Mouse (Mus musculus) heart, embryonic 11.5 days (tissue): ENCODE measurements at regions not wholly inside any gene's neighbourhood (a gene's known extent, or its start where the extent isn't known, plus 50 kb on each side); places are given as distances from the start of the nearest gene placed in this dataset.
A peak's percentile ranks its signal among the peaks of the same experiment; 100 is the strongest.

ENCODE experiments used
- ATAC-seq: fragments of 200-750 bp; cut with Nextera tagmentation; replicated peaks from 2 replicates; pipeline ENCODE4 v1.8.0; 2017; ENCODE audit warnings: moderate library complexity; ENCODE audit not compliant: insufficient number of reproducible peaks, low FRiP score, low TSS enrichment
- H3K27ac ChIP-seq: fragments of 300-500 bp; sonication (generic); 2 replicates; pipeline ENCODE4 v1.5.1; 2014; ENCODE audit warnings: mild to moderate bottlenecking, low read depth, low read length
- H3K27me3 ChIP-seq: fragments of 300-500 bp; sonication (generic); 2 replicates; pipeline ENCODE4 v1.6.1; 2014; ENCODE audit warnings: mild to moderate bottlenecking, low read length, mixed read lengths; ENCODE audit not compliant: control insufficient read depth, insufficient read depth
- H3K36me3 ChIP-seq: fragments of 300-500 bp; sonication (generic); 2 replicates; pipeline ENCODE4 v1.6.1; 2014; ENCODE audit warnings: mild to moderate bottlenecking, low read length, moderate library complexity, mixed read lengths; ENCODE audit not compliant: control insufficient read depth, insufficient read depth
- H3K4me1 ChIP-seq: fragments of 300-500 bp; sonication (generic); 2 replicates; pipeline ENCODE4 v1.6.1; 2014; ENCODE audit warnings: low read length; ENCODE audit not compliant: control insufficient read depth, insufficient read depth
- H3K4me2 ChIP-seq: fragments of 300-500 bp; sonication (generic); 2 replicates; pipeline ENCODE4 v1.6.1; 2014; ENCODE audit warnings: mild to moderate bottlenecking, moderate library complexity
- H3K4me3 ChIP-seq: fragments of 300-500 bp; sonication (generic); 2 replicates; pipeline ENCODE4 v1.5.1; 2014; ENCODE audit warnings: low read depth, low read length
- H3K9ac ChIP-seq: fragments of 300-500 bp; sonication (generic); 2 replicates; pipeline ENCODE4 v1.6.1; 2014; ENCODE audit warnings: mild to moderate bottlenecking, low read depth, low read length, moderate library complexity
- H3K9me3 ChIP-seq: fragments of 300-500 bp; sonication (generic); replicated peaks from 2 replicates; pipeline ENCODE4 v1.6.1; 2016; ENCODE audit warnings: low read length; ENCODE audit not compliant: control insufficient read depth
- WGBS: fragments of 180-500 bp; shearing (Covaris S2); extraction: QIAGEN DNeasy Blood & Tissue Kit; methylation state at CpG from one replicate; pipeline ENCODE4 v1.1.7; 2014; ENCODE audit not compliant: insufficient replicate concordance; 5-methylcytosine and 5-hydroxymethylcytosine counted together

DNA sequence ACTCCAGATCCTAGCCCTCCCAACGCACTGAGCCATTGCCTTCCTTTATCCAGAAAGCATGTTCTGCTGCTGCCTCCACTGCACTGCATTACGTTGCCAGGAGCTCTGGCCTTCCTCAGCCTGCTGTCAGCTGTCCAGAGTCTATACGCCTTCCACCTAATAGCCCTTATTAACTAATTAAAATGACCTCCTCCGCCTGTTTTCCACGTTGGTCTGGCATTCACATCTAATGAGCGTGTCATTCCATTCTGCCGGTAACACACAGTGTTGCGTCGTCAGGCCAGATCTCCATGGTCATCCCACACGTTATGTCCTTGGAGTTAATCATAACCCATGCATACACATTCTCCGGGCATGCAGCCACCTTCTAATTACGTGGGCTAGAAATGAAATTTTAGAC, 56.7 kb upstream of the Med4 start:
- Histone ChIP-seq H3K4me3 (no peak overlapping the region), H3K4me2 (no peak overlapping the region), H3K9ac (no peak overlapping the region), H3K9me3 (no peaks in the 10 kb centered on the region), H3K36me3 (no peaks in the 10 kb centered on the region), H3K27ac (no peak overlapping the region), H3K4me1 (no peaks in the 10 kb centered on the region), H3K27me3 (no peaks in the 10 kb centered on the region)
- WGBS, result 61% methylated on average over 12 of the region's 12 CpGs
- ATAC-seq, result no peak

DNA sequence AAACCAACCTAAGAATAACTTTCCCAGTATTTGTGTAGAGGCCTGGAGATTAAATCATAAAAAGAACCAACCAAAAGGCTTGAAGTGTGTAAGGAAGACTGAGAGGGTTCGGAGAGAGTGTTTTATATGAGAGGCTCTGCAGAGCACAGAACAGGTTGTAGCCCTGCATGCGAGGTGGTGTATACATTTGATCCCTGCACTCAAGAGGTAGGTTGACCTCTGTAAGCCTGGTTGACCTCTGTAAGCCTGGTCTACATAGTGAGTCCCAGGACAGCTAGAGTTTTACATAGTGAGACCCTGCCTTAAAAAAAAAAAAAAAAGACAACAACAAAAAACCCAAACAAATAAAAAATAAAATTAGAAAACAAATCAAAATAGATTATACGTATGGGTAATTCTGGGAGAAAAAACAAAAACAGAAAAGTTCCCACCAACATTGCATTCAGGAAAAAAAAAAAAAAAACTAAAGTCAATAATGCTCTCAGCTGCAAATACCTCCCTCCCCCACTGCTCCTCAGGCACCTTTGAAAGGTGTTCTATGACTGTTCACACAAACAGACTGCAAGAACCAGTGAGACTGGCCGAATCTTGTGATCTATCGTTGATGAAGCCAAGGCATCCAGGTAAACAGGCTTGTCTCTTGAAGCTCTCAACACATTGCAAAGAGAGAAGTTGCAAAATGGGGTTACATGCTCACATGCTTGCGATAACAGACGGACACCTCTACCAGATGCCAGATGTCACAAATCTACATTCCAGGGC, 57.3 kb upstream of the Med4 start:
- WGBS, result 79% methylated on average over 7 of the region's 7 CpGs
- H3K36me3 ChIP-seq, result no peaks in the 10 kb centered on the region
- H3K4me3 ChIP-seq, result no peak overlapping the region
- H3K4me2 ChIP-seq, result no peak overlapping the region
- no peak for ATAC-seq
- no peak overlapping the region for H3K9ac ChIP-seq
- no peaks in the 10 kb centered on the region for H3K4me1 ChIP-seq
- H3K27ac ChIP-seq, result no peak overlapping the region
- no peaks in the 10 kb centered on the region for H3K9me3 ChIP-seq
- no peaks in the 10 kb centered on the region for H3K27me3 ChIP-seq

DNA sequence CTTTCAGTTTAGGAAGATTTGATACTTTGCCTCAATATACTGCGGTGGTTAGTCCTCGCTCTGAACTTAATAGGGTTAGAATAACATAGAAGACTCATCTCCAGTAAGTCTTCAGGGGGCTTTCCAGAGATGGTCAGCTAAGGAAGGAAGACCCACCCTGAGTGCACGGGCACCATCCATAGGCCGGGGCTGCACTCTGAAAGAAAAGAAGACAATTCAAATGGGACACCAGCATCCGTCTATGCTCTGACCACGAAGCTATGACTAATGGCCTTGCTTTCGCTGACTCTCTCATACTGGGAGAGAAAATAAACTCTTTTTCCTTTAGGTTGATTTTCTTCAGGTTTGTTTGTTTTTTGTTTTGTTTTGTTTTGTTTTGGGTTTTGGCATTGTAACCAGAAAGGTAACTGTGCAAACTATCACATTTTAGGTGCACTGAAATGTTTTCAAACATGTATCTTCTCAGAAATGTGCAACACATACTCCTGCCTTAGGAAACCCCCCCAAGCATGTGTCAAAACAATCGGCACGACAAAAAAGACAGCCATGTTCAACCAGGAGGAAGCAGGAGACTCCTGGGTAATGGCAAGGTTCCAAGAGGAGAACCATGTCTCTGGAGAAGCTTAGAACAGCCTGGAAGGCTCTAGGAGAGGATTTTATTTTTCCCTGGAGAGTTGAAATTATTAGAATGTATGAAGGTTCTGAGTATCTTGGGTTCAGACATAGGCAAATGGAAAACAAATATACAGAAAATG, 58.4 kb upstream of the Med4 start:
- Histone ChIP-seq H3K9ac (no peak overlapping the region), H3K27ac (no peak overlapping the region), H3K36me3 (no peaks in the 10 kb centered on the region), H3K4me1 (no peaks in the 10 kb centered on the region), H3K4me3 (no peak overlapping the region), H3K4me2 (no peak overlapping the region), H3K27me3 (no peaks in the 10 kb centered on the region), H3K9me3 (no peaks in the 10 kb centered on the region)
- no peak for ATAC-seq
- 82% methylated on average over 9 of the region's 9 CpGs for WGBS

DNA sequence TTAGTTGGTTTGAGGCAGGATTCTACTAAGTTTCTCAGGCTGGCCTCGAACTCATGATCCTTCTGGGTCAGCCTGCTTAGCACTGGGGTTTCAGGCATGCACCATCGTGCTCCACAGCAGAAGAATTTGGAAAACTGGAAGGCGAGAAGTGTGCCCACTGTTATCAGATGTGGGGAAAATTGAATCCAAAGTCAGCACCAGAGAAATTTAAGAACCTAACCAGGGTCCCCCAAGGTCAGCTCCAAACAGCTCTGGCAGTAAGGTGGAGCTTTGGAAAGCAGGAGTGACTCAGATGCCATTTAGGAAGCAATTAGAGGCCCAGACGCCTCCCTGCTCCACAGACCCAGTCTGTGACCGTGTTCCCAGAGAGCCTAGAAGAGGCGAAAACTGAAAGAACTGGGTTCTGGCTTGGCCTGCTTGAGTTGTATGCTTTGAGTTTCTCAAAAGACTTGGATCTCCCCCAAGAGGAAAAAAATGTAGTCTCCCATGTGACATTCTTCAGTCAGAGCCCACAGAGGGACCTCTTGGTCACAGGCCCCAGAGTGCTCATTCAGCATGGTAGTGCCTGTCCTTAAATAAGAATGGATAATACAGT, 59.8 kb upstream of the Med4 start:
- Histone ChIP-seq H3K36me3 (no peaks in the 10 kb centered on the region), H3K27ac (no peak overlapping the region), H3K9ac (no peak overlapping the region), H3K4me2 (no peak overlapping the region), H3K4me1 (no peaks in the 10 kb centered on the region), H3K9me3 (no peaks in the 10 kb centered on the region), H3K4me3 (no peak overlapping the region), H3K27me3 (no peaks in the 10 kb centered on the region)
- no peak for ATAC-seq
- 74% methylated on average over 6 of the region's 6 CpGs for WGBS

DNA sequence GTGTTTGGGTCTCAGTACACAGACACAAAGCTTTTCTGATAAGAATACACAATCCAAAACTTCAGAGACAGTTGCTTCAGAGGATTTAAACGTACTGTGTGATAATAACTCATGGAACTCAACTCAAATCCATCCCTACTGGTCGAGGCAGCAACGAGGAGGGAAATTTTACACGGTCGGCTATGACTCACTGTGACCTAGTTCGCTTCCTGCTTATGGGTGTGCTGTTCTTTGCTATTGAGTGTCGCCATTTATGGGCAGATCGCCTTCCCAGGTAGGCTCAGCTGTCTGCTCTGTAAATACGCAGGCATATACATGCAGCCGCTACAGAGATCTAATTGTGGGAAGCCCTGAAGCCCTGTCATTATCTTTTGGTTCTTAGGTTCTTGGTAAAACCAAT, 60.7 kb upstream of the Med4 start:
- no peak overlapping the region for H3K27ac ChIP-seq
- no peak for ATAC-seq
- H3K36me3 ChIP-seq, result no peaks in the 10 kb centered on the region
- H3K4me1 ChIP-seq, result no peaks in the 10 kb centered on the region
- no peaks in the 10 kb centered on the region for H3K27me3 ChIP-seq
- H3K9me3 ChIP-seq, result no peaks in the 10 kb centered on the region
- no peak overlapping the region for H3K4me2 ChIP-seq
- H3K9ac ChIP-seq, result no peak overlapping the region
- 86% methylated on average over 10 of the region's 10 CpGs for WGBS
- no peak overlapping the region for H3K4me3 ChIP-seq

DNA sequence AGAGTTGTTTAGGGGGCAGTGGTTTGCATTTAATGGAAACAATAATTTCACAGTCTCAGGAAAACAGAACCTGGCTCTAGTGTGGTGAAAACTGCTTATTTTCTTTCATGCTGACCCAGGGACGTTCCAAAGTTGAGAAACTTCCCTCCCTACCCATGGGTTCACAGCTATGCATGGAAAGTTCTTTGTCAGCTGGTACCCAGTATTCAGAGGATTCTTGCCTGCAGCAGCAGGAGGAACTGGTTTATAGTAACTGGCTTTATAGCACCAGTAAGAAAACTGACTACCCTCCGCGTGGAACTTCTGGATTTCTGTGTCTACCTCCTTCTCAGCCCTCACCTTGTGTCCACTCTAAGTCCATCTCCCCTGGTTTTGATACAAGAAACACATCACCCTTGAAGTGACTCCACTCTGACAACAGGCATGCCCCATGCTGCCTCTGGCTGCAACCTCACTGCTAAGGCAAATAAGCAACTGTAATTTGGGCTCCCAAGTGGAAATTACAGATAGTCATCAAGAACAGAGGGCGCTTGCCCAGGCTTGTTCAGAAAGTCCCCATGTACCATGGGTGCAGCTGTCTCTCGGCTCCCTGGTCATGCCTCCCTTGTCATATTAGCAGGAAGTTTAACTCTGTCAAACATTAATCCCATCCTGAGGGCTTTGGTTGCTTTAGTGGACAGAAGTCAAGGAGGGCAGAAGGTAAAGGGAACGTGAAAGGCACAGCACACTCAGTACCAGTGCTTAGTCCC, 60.6 kb upstream of the Itm2b start:
- 72% methylated on average over 6 of the region's 6 CpGs for WGBS
- no peak overlapping the region for H3K4me2 ChIP-seq
- no peak overlapping the region for H3K9ac ChIP-seq
- H3K27ac ChIP-seq, result no peak overlapping the region
- no peak for ATAC-seq
- no peaks in the 10 kb centered on the region for H3K9me3 ChIP-seq
- no peaks in the 10 kb centered on the region for H3K27me3 ChIP-seq
- H3K36me3 ChIP-seq, result no peaks in the 10 kb centered on the region
- no peak overlapping the region for H3K4me3 ChIP-seq
- H3K4me1 ChIP-seq, result no peaks in the 10 kb centered on the region

DNA sequence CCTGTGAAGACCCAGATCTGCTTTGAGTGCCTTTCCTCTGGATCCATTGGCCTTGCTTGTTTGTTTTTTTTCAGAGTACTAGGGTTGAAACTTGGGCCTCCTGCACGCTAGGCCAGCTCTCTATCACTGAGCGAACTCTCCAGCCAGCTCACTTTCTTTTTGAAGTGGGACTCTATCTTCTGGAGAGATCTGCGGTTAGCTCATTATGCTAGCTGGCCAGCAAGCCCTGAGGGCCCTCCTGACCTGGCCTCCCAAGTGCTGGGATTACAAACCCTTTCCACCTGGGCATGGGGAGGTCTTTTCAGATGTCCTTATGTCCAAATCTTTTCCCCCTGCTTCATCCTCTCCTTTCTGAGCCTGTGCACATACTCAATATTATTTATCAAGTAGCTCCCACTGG, 59.6 kb upstream of the Itm2b start:
- Histone ChIP-seq H3K9me3 (no peaks in the 10 kb centered on the region), H3K9ac (no peak overlapping the region), H3K4me2 (no peak overlapping the region), H3K36me3 (no peaks in the 10 kb centered on the region), H3K27ac (no peak overlapping the region), H3K27me3 (no peaks in the 10 kb centered on the region), H3K4me1 (no peaks in the 10 kb centered on the region), H3K4me3 (no peak overlapping the region)
- ATAC-seq, result no peak
- WGBS, result 37% methylated on average over 3 of the region's 3 CpGs

DNA sequence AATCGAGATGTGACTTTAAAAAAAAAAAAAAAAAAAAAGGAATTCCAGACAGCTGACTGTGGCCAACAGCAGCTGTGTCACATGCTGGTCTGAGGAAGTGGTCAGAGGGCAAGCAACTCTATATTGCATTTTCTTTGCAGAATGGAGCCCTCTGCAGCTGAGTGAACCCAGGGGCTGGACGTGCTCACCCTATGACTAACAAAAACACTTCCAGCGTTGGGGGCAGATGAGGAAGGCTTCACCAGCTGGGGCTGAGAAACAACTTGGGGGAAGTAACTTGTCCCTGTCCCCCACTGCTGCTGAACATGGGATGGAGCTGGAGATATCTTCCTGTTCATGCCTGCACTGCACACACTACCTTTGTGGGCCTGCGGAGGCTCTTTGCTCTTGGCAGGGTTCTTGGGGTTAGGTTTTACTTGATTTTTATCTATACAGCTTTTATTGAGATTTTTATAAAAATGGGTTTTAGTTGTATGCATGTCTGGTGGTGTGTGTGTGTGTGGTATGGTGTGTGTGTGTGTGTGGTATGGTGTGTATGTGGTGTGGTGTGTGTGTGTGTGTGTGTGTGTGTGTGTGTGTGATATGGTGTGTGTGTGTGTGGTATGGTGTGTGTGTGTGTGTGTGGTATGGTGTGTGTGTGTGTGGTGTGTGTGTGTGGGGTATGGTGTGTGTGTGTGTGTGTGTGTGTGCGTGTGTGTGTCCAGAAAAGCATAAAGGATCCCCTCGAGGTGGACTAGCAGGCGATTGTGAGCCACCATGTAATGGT, 57.0 kb upstream of the Itm2b start:
- H3K27ac ChIP-seq, result no peak overlapping the region
- no peak overlapping the region for H3K4me3 ChIP-seq
- 68% methylated on average over 7 of the region's 7 CpGs for WGBS
- H3K27me3 ChIP-seq, result no peaks in the 10 kb centered on the region
- H3K9me3 ChIP-seq, result no peaks in the 10 kb centered on the region
- H3K9ac ChIP-seq, result no peak overlapping the region
- H3K36me3 ChIP-seq, result no peaks in the 10 kb centered on the region
- H3K4me2 ChIP-seq, result no peak overlapping the region
- ATAC-seq, result 0 out of 2 replicates have a peak, but pooled peaks have one; percentile 52
- no peaks in the 10 kb centered on the region for H3K4me1 ChIP-seq
